Mouse (Mus musculus) layer of hippocampus, adult 9-11 months (tissue): ENCODE measurements around the gene Gm21969.
A peak's percentile ranks its signal among the peaks of the same experiment; 100 is the strongest.

Experiments
- DNase-seq: peaks from one replicate; pipeline ENCODE4 v3.0.0; 2022

Gm21969 gene

DNA sequence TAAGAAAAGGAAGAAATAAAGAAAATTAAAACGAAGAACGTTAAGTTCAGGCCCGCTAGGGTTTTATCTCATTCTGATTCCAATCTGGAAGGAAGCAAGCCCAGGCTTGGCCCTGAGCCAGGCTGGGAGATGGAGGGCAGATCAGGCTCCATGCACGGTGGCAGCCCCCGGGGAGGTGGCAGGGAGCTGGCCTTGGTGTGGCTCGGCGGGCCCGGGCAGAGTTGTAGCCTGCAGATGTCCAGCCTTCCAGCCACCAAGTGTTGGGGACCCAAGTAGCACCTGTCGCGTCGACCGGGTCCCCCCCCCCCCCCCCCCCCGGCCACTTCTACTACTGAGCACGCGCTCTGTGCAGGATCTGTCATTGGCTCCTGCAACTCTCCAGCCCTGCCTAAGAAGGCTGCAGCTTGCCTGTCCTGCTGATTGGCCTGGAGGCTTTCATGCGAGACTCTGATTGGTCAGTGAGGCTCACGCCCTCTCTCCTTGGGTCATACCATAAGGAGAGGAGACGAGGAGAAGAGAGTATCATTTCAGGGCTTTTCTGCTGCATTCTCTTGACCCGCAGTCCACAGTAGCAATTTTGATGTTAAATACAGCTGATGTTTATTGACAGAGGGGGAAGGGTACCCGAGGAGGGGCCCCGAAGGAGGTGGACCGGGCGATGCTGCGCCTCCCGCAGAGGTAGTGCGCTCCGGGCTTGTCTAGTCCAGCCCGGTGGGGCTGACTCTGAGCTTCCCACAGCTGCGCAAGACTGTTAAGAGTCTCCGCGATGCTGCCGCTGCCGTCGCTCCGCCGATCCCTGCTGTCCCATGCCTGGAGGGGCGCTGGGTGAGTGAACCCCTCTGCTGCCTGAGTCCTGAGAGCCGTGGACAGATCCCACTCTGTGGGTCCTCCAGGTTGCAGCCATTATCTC, 19.6 kb downstream of the Gm21969 start, which contains the start of gene Aldh4a1:
Aldh4a1 (plus strand) TSS at position 494 of the 910 bp plus-strand sequence.
- DNase-seq = peak; percentile 98

DNA sequence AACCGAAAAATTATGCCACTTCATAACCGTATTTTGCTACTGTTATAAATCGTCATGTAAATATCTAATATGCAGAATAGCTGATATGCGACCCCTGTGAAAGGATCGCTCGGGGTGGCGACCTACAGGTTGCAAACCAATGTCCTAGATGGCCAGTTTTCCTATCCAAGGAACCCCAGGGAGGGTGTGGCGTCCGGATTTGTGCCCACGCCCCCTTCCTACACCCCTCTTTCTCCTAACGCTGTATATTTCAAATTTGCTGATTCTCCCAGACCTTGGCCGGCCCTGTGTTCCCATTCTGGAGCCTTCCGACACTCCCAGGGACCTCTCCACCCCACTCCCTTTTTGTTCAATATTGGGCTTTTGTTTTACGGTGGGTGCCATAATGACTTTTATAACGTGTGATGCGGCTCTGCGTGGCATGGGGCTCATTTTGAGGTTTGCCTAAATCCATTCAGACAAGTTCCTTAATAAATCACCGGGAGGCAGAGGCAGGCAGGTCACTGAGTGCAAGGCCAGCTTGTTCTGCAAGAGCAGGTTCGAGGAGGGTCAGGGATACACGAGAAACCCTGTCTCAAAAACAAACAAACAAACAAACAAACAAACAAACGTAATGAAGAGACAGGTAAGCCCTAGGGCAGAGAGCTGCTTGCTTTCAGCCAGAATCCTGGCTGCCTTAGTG, 20.6 kb downstream of the Gm21969 start:
- DNase-seq = no peak

DNA sequence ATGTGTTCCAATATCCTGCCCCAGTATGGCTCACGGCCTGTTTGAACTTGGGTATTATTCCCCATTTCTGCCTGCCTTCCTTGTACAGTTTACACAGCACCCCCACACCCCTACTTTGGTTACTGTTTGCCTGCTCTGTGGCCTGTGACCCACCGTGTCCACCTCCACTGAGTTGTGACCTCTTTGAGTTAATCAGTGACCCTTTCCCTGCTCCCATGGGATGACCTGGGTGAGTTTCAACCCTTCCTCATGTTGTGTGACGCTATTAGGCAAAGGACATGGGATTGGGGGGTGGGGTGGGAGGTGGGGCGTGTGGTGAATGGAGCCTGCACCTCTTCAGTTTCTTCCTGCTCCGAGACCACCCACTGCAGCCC, 21.1 kb downstream of the Gm21969 start:
- no peak for DNase-seq

DNA sequence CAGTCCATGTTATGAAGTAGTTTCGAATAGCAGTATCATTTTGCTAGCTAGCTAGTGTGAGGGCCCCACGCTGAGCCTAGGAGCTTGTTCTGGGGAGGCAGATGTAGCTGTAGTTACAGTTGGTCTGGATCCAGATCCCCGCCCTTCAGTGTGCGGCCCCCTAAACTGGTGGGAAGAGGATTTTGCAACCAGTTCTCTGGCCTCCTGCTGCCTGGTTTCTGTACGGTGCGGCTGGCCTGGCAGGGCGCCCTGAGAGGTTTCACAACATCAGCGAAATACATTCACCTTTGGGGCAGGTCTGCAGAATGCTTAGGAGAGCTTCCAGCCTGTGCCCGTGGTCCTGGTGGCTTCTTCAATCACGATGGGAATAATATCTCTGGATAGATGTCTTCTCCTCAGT, 21.7 kb downstream of the Gm21969 start:
- peak; percentile 39 for DNase-seq

DNA sequence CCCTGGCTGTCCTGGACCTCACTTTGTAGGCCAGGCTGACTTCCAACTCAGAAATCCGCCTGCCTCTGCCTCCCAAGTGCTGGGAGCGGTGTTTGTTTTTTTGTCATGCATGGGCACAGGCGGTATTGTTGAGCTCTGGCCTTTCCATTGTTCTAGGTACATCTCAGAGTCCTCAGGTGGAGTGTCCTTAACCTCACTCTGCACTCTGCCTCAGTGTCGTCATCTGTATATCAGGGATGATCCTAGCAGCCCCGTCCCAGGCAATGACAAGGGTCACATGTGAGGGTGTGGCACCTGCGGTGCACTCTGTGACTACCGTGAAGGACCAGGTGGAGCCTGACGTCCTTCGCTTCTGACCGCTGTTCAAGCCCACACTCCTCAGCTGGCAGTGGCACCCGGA, 24.4 kb downstream of the Gm21969 start:
- no peak for DNase-seq

DNA sequence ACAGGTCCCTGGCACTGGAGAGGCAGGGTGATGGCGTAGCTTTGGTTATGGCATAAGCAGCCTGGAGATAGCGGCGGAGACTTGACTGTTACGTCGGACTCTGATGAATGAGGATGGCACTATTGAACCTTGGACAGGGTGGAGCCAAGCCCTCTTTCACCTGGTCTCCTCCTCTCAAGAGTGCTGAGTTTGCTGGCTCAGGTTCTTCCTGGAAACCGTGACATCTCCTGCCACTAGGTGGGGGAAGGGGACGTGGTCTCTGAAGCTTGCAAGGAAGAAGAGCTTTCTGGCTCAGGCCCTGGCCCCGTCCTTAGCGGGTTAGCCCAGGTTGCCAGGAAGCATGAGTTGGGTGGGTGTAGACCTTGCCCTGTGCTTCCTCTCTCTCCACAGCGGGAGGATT, 27.2 kb downstream of the Gm21969 start:
- no peak for DNase-seq

DNA sequence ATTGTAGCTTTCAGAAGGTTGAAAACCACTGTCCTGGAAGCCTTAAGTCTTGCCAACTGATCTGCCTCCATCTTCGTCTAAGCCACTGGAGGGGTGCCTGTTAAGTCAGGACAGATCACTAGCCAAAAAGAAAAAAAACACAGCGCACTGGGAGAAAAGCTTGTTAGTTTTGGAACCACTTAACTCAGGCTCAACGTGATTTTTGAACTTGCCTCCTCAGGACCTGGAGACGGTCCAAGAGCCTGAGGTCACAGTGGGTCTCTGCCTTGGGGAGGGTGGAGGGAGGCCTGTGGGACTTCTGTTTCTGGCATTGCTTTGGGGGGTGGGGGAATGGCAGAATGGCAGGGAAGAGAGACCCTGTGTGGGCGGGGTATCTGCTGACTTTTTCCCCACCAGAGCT, 28.2 kb downstream of the Gm21969 start:
- no peak for DNase-seq

DNA sequence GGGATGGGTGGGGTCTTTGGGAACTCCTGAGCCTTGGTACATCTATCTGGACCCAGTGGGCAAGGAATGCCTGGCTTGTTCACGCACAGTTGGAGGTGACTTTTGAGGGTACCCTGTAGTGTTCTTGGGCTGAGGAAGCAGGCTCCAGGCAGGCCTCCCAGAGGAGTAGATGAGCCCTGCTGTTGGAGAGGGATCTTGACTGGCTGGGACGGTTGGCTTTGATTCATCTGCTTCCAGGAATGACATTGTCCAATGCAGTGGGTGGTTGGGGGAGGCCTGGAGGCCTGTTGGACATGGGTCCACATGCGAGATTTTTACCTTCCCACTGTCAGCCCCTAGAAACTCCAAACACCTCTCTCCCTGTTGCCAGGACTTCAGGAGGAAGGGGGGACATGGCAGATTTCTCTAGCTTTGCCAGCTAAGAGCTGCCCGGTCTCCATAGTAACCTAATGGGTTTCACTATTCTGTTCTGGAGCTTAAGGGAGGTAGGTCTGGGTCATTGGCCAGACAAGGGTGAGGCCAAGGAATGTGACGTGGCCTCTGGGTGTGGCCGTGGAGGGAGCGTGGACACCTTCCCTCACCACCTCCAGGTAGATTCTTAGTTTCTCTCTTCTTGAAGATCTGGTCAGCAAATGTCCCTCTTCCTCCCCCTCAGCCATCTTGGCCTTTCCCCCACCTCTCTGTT, 28.7 kb downstream of the Gm21969 start:
- no peak for DNase-seq

DNA sequence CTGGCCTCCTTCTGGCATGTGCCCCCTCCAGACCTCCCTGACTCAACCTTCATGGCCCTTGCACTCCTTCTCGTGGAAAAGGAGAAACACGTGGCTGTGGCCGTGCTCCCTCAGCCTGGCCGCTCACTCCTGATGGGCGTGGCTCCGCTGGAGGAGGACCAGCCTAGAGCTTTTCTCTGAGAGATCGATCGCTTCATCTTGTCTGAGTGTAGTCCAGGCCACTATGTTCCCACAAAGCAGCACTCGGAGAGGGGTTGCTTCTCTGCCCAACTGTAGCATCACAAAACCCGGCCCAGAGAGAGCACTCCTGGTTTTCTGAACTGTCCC, 29.2 kb downstream of the Gm21969 start:
- DNase-seq = no peak

DNA sequence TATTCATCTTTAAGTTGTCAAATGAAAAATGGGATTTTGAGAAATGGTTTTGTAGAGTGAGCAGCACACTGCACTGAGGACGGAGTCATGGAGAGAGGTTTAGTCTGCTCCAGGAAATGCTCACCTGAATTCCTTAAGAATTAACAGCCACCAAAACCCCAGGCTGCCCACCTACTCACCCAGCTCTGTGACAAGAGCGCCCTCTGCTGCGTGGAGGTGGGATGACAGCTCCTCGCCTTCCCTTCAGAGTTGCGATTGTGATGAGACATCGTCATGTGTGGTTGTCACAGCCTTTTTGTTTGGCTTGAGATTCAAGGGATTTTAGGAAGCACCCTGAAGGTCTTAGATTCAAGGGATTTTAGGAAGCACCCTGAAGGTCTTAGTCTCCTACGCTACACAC, 33.4 kb downstream of the Gm21969 start:
- peak; percentile 44 for DNase-seq

DNA sequence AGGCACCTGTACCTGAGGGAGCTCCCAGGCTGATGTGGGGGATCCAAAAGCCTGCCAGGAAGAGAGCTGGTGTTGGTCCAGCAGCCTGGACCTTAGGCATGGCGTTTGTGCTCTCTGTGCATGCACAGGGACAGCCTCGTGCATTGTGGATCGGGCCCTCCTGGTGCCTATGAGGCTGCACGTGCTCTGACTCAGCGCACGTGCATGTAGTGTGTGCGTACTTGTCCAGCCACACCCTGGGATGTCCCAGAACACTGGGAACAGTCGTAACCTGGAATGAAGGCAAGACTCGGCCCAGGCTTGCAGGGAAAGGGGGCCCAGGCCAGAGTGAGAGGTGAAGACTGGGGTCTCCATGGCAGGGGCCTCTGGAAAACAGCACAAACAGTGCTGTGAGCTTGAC, 34.9 kb downstream of the Gm21969 start:
- DNase-seq = no peak

DNA sequence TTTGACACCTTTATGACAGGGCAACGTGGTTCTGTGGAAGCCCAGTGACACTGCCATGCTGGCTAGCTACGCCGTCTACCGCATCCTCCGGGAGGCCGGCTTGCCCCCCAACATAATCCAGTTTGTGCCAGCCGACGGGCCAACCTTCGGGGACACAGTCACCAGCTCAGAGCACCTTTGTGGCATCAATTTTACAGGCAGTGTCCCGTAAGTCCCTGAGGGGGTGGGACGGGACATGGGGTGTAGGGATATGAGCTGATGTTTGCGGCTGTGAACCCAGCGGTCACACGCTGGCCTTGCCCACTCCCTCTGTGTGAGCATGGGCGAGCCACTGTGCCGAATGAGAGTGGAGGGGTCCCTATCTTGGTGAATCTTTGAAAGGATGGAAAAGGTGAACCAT, 35.4 kb downstream of the Gm21969 start:
- DNase-seq = no peak

DNA sequence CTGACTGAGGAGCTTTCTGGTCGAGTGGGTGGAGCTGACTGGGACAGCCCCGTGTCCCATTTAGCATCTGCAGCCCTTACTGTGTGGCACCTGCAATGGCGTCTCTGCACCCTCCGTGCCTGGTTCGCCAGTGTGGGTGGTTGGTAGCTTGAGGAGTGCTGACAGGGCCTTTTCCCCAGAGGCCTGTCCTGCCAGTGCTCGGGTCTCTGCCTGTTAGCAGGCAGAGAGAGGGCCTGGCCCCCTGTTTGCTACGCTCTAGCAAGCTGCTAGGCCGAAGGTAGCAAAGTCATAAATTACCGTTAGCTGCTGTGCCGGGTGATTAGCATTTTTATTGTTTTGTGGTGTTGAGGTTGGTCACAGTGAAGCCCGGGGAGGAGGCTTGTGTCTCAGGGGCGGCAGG, 36.8 kb downstream of the Gm21969 start:
- DNase-seq = no peak

DNA sequence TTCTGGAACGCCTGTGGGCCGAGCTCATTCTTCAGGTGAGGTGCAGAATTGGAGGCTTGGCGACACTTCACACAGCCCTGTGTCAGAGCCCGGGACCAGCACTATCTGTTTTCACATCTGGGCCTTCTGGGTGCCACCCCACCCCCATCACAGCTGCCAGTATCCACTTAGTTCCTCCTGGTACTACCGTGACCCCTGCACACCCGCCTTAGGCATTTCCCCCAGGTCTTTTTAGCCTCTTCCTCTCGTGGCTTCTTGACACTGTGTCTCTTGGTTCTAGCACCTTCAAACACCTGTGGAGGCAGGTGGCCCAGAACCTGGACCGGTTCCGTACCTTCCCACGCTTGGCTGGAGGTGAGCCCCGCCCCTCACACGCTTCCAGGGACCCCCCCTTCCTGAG, 37.3 kb downstream of the Gm21969 start:
- no peak for DNase-seq

DNA sequence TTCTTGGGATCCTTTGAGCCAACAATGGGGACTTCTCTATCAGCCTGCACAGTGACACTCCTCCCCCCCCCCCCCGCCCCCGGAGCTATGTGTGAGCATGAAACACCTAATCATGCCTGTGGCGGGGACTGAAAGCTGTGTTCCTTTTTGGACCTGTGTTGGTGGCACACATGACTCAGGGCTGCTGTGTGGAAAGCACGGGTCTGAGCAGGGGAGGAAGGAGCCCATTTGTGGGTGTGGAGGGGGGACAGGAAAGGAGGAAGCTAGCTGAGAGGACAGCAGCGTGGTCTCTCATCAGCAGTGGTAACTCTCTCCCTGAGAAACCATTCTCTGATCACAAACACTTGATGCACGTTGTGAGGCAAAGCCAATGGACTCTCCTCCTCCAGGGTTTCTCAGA, 37.8 kb downstream of the Gm21969 start:
- no peak for DNase-seq

DNA sequence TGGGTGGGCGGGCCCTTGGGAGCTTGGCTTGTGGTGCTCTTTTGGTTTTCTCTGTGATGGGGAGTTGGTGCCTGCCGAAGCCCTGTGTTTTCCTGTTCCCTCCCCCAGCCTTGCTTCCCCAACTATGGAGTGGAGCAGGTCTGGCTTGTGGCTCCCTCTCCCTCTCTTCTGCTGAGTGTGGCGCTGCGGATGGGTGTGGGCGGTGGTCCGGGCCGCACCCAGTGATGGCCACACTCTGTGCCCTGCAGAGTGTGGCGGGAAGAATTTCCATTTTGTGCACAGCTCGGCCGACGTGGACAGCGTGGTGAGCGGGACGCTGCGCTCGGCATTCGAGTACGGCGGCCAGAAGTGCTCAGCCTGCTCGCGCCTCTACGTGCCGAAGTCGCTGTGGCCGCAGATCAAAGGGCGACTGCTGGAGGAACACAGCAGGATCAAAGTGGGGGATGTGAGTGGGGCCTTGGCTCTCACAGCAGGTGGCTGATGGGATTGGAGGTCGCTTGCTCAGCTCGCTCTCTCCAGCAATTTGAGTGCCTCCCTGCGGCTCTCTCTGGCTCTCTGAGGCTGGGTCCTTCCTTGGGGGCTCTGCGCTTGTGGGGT, 38.9 kb downstream of the Gm21969 start:
- DNase-seq = no peak

DNA sequence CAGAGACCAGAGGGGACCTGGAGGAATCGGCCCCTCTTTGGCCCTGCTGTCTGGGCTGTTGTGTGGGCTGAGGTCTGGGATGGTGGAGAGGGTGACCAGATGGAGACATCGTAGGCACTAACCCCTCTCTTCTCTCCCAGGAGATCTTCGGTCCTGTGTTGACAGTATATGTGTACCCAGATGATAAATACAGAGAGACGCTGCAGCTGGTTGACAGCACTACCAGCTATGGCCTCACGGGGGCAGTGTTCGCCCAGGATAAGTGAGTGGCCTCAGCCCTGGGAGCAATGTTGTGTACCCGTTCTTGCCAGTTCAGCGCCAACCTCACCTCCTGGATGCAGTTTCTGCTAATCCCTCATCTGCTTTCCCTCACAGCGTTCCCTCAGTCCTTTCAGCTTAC, 41.0 kb downstream of the Gm21969 start:
- peak; percentile 59 for DNase-seq

DNA sequence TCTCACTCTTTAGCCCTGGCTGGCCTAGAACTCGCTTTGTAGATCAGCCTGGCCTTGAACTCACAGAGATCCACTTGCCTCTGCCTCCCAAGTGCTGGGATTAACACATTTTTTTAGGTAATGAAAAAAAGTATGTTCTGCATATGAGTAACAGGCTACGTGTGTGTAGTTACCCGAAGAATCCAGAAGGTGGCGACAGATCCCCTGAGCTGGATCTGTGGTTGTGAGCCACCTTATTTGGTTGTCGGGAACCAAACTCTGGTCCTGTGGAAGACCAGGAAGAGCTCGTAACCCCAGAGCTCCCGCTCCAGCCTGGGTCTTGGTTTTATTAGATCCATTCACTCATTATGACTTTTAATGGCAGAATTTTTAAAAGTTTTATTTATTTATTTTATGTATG, 43.9 kb downstream of the Gm21969 start:
- DNase-seq = no peak

DNA sequence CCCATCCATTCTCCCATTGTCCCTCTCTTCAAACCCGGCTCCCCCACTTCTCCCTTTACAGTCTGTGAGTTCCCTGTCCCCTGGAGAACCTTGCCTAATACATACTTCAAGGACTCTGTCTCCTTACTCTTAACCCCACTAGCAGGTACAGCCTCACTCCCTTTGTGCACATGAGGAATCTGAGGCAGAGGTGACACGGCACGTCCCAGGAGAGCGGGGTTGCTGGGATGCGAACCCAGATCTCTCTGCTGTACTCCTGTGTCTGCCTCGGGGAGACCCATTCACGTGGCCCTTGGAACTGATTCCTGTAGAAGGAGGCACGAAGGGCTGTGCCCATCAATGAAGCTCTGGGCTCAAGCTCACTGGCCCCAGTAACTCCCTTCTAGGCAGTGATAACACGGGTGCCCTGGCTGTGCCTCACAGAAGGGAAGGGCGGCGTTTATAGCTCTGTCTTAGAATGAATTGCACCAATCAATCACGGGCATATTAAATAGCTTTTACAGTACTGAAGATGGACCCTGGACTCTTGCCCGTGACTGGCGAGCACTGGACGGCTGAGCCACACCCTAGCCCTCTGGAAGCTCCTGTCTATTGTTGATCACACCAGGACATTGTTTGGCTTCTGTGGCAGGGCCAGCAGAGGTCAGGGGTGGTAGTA, 47.2 kb downstream of the Gm21969 start:
- no peak for DNase-seq

DNA sequence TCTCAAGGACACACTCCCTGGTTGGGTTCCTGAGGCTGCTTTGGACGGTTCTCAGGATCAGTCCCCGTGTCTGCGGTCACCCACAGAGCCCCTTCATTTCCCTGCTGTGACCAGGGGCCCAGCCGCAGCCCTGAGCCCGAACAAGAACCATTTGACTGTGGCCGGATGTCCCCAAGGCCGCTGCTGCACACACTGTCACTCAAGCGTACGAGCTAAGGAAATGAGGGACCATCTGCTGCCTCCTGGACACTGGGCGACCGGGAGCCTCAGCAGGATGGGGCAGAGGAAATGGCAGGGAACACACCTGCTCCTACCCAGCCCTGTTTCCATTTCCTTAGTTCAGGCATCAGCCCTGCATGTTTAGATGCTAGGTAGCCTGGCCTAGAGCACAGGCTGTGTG, 47.9 kb downstream of the Gm21969 start:
- DNase-seq = no peak

DNA sequence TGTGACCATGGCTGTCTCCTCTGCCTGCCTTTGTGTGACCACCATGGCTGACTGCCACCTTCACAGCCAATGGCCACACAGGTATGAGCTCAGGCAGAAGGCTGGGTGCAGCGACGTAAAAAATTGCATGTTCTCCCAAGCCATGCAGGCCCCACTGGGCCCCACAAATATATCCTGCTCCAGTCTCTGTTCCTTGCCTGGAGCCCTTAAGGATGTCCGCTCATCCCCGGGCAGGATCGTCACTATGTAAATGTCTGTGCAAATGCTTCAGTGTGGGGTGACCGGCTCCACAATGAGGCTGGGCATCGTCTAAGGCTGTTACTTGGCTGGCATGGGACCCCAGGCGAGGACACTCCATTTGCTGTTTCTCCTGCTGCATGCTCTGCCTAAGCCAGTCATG, 50.3 kb downstream of the Gm21969 start, which contains the start of gene Tas1r2:
Tas1r2 (plus strand) TSS at position 301 of the 400 bp plus-strand sequence.
- DNase-seq = no peak

DNA sequence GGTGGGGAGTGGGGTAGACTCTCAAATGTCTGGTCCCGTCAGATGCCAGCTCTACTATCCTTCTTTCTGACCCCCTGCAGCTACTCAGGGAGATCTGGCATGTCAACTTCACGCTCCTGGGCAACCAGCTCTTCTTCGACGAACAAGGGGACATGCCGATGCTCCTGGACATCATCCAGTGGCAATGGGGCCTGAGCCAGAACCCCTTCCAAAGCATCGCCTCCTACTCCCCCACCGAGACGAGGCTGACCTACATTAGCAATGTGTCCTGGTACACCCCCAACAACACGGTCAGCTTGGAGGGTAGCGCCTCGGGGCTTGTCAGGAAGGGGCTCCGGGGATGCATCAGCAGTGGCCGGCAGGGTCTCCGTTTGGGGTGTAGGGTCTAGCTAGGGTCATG, 58.9 kb downstream of the Gm21969 start:
- no peak for DNase-seq

DNA sequence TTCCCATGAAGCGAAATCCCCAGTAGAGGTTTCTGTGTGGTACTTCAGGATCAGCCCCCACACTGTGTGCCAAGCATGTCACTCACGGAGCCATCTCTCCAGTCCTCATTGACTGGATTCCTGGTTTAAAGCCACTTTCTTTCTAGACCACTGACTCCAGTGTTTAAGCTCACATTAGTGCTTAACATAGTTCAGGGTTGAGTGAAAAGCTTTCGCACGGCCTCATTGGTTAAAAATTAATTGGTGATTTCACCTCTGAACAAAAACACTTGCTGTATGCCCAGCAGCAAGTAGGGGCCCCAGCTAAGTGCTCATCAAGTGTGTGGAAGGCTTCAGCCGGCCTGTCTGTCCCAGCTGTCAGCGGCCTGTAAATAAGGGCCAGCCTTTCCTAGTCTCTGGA, 64.6 kb downstream of the Gm21969 start:
- DNase-seq = no peak
